In genomic region chr10:69964611-69965010, GRCm38 (mm10) we compare ENCODE assay signal across 9 mouse cellular contexts.
DNase-seq lines count a peak whose midpoint lies in the region; ATAC-seq lines count a peak whose summit lies in the region.
"Had no signal": no experiment of that assay in that cellular context is flagged by ENCODE, and none has a peak within 500 bp of the region (broad histone marks: within the 10 kb centered on the region; RNA-seq: fewer than 3 reads in every experiment).

No protein-coding gene starts in this region.

- H3K27ac ChIP-seq in hindbrain, embryonic 11.5 days (ENCODE audit: low read depth, low read length): no peak overlapping the region
- no peak overlapping the region for H3K27ac ChIP-seq in hindbrain, embryonic 13.5 days
- H3K27ac ChIP-seq: lung, embryonic 15.5 days had no signal

- peak; percentile 80 for DNase-seq in hindbrain, embryonic 11.5 days (ENCODE audit: low spot score)
- peak; percentile 30 for DNase-seq in thymus, postnatal 4 days
- DNase-seq in thymus, postnatal 36 days: no peak
- peak; percentile 65 for DNase-seq in c-Kit-positive CD71-positive TER-119-positive erythroid progenitor cells, embryonic 14.5 days (ENCODE audit: low spot score)
- DNase-seq in large intestine, adult 2 months (ENCODE audit: low read depth, low spot score): peak; percentile 29
- peak; percentile 57 for DNase-seq in retina, postnatal 1 day
- no peak for DNase-seq in frontal cortex, postnatal 10 days (ENCODE audit: low spot score in 2 of 2)

- no peak overlapping the region for H3K4me3 ChIP-seq in hindbrain, embryonic 11.5 days (ENCODE audit: low read depth, low read length)
- no peak overlapping the region for H3K4me3 ChIP-seq in hindbrain, embryonic 13.5 days
- H3K4me3 ChIP-seq: lung, embryonic 15.5 days had no signal

- H3K9me3 ChIP-seq in hindbrain, embryonic 11.5 days (ENCODE audit: control insufficient read depth, low read length): no peaks in the 10 kb centered on the region
- H3K9me3 ChIP-seq in hindbrain, embryonic 13.5 days: no peaks in the 10 kb centered on the region
- H3K9me3 ChIP-seq: lung, embryonic 15.5 days had no signal

- H3K4me1 ChIP-seq in hindbrain, embryonic 11.5 days (replicated peaks; ENCODE audit: control insufficient read depth, insufficient read depth, low read length): no peaks in the 10 kb centered on the region
- no peaks in the 10 kb centered on the region for H3K4me1 ChIP-seq in hindbrain, embryonic 13.5 days (replicated peaks)
- H3K4me1 ChIP-seq: lung, embryonic 15.5 days had no signal

- H3K27me3 ChIP-seq in hindbrain, embryonic 11.5 days (ENCODE audit: control insufficient read depth, insufficient read depth, low read length): no peaks in the 10 kb centered on the region
- H3K27me3 ChIP-seq in hindbrain, embryonic 13.5 days: no peaks in the 10 kb centered on the region
- H3K27me3 ChIP-seq: lung, embryonic 15.5 days had no signal

- no peak overlapping the region for H3K9ac ChIP-seq in hindbrain, embryonic 11.5 days (ENCODE audit: low read depth, low read length)
- H3K9ac ChIP-seq in hindbrain, embryonic 13.5 days: no peak overlapping the region
- H3K9ac ChIP-seq: lung, embryonic 15.5 days had no signal

- 10% methylated on average over 5 of the region's 5 CpGs for WGBS in hindbrain, embryonic 11.5 days
- 11% methylated on average over 5 of the region's 5 CpGs for WGBS in hindbrain, embryonic 13.5 days
- WGBS in large intestine, adult 2 months: 2% methylated on average over 5 of the region's 5 CpGs

- H3K4me2 ChIP-seq in hindbrain, embryonic 11.5 days (replicated peaks; ENCODE audit: low read depth, low read length): no peak overlapping the region
- no peak overlapping the region for H3K4me2 ChIP-seq in hindbrain, embryonic 13.5 days
- H3K4me2 ChIP-seq: lung, embryonic 15.5 days had no signal

- ATAC-seq in hindbrain, embryonic 11.5 days (ENCODE audit: low FRiP score): no peak
- no peak for ATAC-seq in hindbrain, embryonic 13.5 days (ENCODE audit: low FRiP score)

- H3K36me3 ChIP-seq in hindbrain, embryonic 11.5 days (ENCODE audit: control insufficient read depth, insufficient read depth, low read length): no peaks in the 10 kb centered on the region
- peaks cover 30% of the 10 kb centered on the region for H3K36me3 ChIP-seq in hindbrain, embryonic 13.5 days
- H3K36me3 ChIP-seq: lung, embryonic 15.5 days had no signal

Comparison
In these comparisons a context has a peak if more than half of its experiments do, and no peak if none do; other contexts are left out.
1. DNase-seq: peak in hindbrain, embryonic 11.5 days (single experiment), thymus, postnatal 4 days (single experiment), c-Kit-positive CD71-positive TER-119-positive erythroid progenitor cells, embryonic 14.5 days (single experiment), large intestine, adult 2 months (single experiment) and retina, postnatal 1 day (single experiment); none in thymus, postnatal 36 days (0 of 2) and frontal cortex, postnatal 10 days (0 of 2).